Mouse (Mus musculus) myocyte (in vitro differentiated cells): ENCODE measurements around the gene Tbc1d8b.

Experiments
- E2F4 ChIP-seq: IDR thresholded peaks from one replicate; pipeline ENCODE4 v1.6.1; 2011; ENCODE audit warnings: mild to moderate bottlenecking, control low read depth, moderate library complexity; ENCODE audit not compliant: insufficient read depth
- POLR2A ChIP-seq: IDR thresholded peaks from one replicate; pipeline ENCODE4 v1.6.1; 2011; ENCODE audit warnings: low read depth, mild to moderate bottlenecking, control low read depth, moderate library complexity; ENCODE audit not compliant: insufficient read length
- POLR2AphosphoS2 ChIP-seq: IDR thresholded peaks from one replicate; pipeline ENCODE4 v1.6.1; 2011; ENCODE audit warnings: low read depth, control low read depth; ENCODE audit not compliant: insufficient read length
- REST ChIP-seq: IDR thresholded peaks from one replicate; pipeline ENCODE4 v1.6.1; 2011; ENCODE audit warnings: mild to moderate bottlenecking, control low read depth, moderate library complexity; ENCODE audit not compliant: insufficient read depth, insufficient read length
- USF1 ChIP-seq: IDR thresholded peaks from one replicate; pipeline ENCODE4 v1.6.1; 2011; ENCODE audit warnings: low read depth, mild to moderate bottlenecking, control low read depth, moderate library complexity

DNA sequence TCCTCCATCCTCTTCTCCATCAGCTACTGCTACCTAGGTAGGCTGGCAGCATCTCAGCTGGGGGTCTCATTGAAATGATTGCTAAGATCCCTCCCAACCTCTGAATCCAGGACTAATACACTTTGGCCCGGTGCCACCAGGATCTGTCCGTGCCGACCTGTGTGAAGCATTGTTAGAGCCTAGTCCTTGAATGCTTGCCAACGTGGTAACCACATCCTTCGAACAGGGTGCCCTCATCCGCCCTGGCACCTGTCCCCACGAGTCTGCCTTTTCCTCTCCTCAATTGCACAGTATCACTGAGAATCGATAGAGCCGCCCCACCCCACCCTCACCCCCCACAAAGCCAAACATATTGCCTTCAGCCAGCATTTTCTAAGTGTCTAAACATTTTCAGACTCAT is 113.1 kb downstream of the Tbc1d8b start:
- TF ChIP-seq POLR2A (no peak), POLR2AphosphoS2 (no peak), REST (no peak), E2F4 (no peak), USF1 (no peak)
